Mouse (Mus musculus): ENCODE results near the gene Vtcn1. TPM values are rescaled to one million over a fixed set of nuclear protein-coding genes. Genes with fewer than 3 reads are reported as not detected.

The Vtcn1 gene
- polyA plus RNA-seq, 1 experiment, result not detected

DNA sequence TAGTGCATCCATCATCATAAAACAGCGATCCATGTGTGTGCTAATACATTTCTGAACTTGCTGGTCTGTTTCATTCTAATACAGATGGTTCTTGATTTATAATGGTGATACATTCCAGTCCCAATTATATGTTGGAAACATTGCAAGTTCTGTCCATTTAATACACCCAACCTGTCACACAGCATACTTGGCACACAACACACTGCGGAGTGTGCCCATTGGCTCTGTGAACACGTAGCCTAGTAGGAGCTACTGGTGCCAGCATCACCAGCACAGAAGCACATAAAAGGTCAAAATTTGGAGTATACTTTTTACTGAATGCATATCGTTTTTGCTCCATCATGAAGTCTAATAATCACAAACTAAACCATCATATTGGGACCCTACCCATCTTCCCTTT lies 51.8 kb downstream of the Vtcn1 start:
- H3K27me3 ChIP-seq (ENCODE audit: control insufficient read depth), result no peaks in the 10 kb centered on the region
- no peaks in the 10 kb centered on the region for H3K4me1 ChIP-seq (ENCODE audit: control insufficient read depth)
- no peak for TF ChIP-seq TAL1 (IDR thresholded peaks at IDR 0.05; ENCODE audit: low read length)
- TF ChIP-seq GATA1 (IDR thresholded peaks at IDR 0.05; ENCODE audit: low read length), result no peak
- H3K4me3 ChIP-seq (replicated peaks), result no peak overlapping the region
- H3K9me3 ChIP-seq (ENCODE audit: control insufficient read depth, low read length), result no peaks in the 10 kb centered on the region
- H3K36me3 ChIP-seq (ENCODE audit: control insufficient read depth), result no peaks in the 10 kb centered on the region

- Histone ChIP-seq H3K36me3 (ENCODE audit: control insufficient read depth) (no peaks in the 10 kb centered on the region), H3K4me3 (replicated peaks) (no peak overlapping the region), H3K27me3 (ENCODE audit: control insufficient read depth) (no peaks in the 10 kb centered on the region), H3K9me3 (ENCODE audit: control insufficient read depth, low read length) (no peaks in the 10 kb centered on the region), H3K4me1 (ENCODE audit: control insufficient read depth) (no peaks in the 10 kb centered on the region)
- TF ChIP-seq GATA1 (IDR thresholded peaks at IDR 0.05; ENCODE audit: low read length) (no peak), TAL1 (IDR thresholded peaks at IDR 0.05; ENCODE audit: low read length) (no peak)
Observed at GRCm38 (mm10) chr3:100881403-100881802, 56.1 kb downstream of the Vtcn1 start.

DNA sequence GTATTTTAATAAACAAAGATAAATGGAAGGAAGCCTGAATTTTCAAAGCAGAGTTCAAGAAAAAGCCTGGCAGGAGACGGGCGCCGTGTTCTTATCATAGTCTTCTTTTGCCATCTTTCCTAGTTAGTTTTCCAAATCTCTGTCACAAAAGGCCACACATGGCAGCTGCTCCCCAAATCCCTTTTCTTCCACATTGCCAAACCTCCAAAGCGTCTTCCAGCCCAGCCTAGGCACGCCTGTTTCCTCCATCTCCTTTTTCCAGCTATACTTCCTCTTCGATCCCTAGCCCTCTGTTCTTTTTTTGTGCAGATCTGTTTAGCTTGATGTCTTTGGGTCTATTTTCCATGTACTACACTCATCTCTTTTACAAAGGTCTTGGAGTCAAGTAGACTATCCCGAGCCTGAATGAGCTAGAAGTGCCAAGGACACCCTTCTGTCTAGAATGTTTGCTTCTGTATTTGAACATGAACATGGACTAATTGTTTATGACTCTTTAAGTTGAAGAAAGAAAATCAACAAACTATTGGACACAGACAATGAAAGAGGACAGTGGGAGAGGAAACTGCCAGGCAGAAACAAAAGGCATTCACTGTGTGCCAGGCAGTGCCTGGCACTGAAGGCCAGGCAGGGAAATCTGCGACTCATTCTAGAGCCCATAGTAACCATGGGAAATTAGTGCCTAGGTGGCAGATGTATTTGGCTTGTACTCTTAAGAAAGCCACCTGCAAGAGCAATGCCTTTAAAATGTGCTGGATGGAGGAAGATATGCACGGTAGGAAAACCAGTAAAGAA lies 56.8 kb downstream of the Vtcn1 start:
- no peaks in the 10 kb centered on the region for H3K27me3 ChIP-seq (ENCODE audit: control insufficient read depth)
- TF ChIP-seq TAL1 (IDR thresholded peaks at IDR 0.05; ENCODE audit: low read length) (no peak), GATA1 (IDR thresholded peaks at IDR 0.05; ENCODE audit: low read length) (no peak)
- H3K4me1 ChIP-seq (ENCODE audit: control insufficient read depth), result no peaks in the 10 kb centered on the region
- 0 out of 2 replicates have a peak, but pooled peaks cover 1% of the 10 kb centered on the region for H3K9me3 ChIP-seq (ENCODE audit: control insufficient read depth, low read length)
- H3K4me3 ChIP-seq (replicated peaks), result no peak overlapping the region
- no peaks in the 10 kb centered on the region for H3K36me3 ChIP-seq (ENCODE audit: control insufficient read depth)

DNA sequence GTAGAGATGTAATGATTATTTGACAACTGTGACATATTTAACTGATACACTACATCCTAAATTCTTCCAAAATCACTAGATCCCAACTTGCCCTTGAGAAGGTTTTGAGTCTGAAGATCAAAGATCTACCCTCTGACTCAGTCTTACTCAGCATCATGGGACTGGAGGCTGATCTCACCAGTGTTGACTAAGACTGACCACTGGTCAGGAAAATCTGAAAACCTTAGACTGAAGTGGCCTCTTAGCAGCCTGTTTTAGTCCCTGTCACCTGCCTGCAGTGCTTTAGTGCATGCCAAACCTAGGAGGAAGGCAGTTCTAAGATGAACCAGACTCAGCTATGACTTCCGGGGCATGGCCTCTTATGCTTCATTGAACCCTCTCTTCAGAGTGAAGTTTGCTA lies 64.0 kb downstream of the Vtcn1 start:
- Histone ChIP-seq H3K4me1 (ENCODE audit: control insufficient read depth) (no peaks in the 10 kb centered on the region), H3K36me3 (ENCODE audit: control insufficient read depth) (no peaks in the 10 kb centered on the region), H3K9me3 (ENCODE audit: control insufficient read depth, low read length) (0 out of 2 replicates have a peak, but pooled peaks cover 2% of the 10 kb centered on the region), H3K27me3 (ENCODE audit: control insufficient read depth) (no peaks in the 10 kb centered on the region), H3K4me3 (replicated peaks) (no peak overlapping the region)
- TF ChIP-seq TAL1 (IDR thresholded peaks at IDR 0.05; ENCODE audit: low read length) (no peak), GATA1 (IDR thresholded peaks at IDR 0.05; ENCODE audit: low read length) (no peak)

- Histone ChIP-seq H3K27me3 (ENCODE audit: control insufficient read depth) (no peaks in the 10 kb centered on the region), H3K4me1 (ENCODE audit: control insufficient read depth) (no peaks in the 10 kb centered on the region), H3K36me3 (ENCODE audit: control insufficient read depth) (no peaks in the 10 kb centered on the region), H3K9me3 (ENCODE audit: control insufficient read depth, low read length) (0 out of 2 replicates have a peak, but pooled peaks cover 2% of the 10 kb centered on the region), H3K4me3 (replicated peaks) (no peak overlapping the region)
- no peak for TF ChIP-seq TAL1 (IDR thresholded peaks at IDR 0.05; ENCODE audit: low read length)
- no peak for TF ChIP-seq GATA1 (IDR thresholded peaks at IDR 0.05; ENCODE audit: low read length)
Observed at GRCm38 (mm10) chr3:100890406-100890805, 65.1 kb downstream of the Vtcn1 start.

- Histone ChIP-seq H3K4me1 (ENCODE audit: control insufficient read depth) (no peaks in the 10 kb centered on the region), H3K27me3 (ENCODE audit: control insufficient read depth) (no peaks in the 10 kb centered on the region), H3K4me3 (replicated peaks) (no peak overlapping the region), H3K9me3 (ENCODE audit: control insufficient read depth, low read length) (no peaks in the 10 kb centered on the region), H3K36me3 (ENCODE audit: control insufficient read depth) (no peaks in the 10 kb centered on the region)
- TF ChIP-seq GATA1 (IDR thresholded peaks at IDR 0.05; ENCODE audit: low read length), result no peak
- TF ChIP-seq TAL1 (IDR thresholded peaks at IDR 0.05; ENCODE audit: low read length), result no peak
Observed at GRCm38 (mm10) chr3:100892383-100893335, 67.4 kb downstream of the Vtcn1 start.

GRCm38 (mm10) chr3:100895500-100895899 lies 70.2 kb downstream of the Vtcn1 start:
- no peak overlapping the region for H3K4me3 ChIP-seq (replicated peaks)
- no peaks in the 10 kb centered on the region for H3K4me1 ChIP-seq (ENCODE audit: control insufficient read depth)
- no peak for TF ChIP-seq GATA1 (IDR thresholded peaks at IDR 0.05; ENCODE audit: low read length)
- TF ChIP-seq TAL1 (IDR thresholded peaks at IDR 0.05; ENCODE audit: low read length), result no peak
- no peaks in the 10 kb centered on the region for H3K27me3 ChIP-seq (ENCODE audit: control insufficient read depth)
- no peaks in the 10 kb centered on the region for H3K9me3 ChIP-seq (ENCODE audit: control insufficient read depth, low read length)
- no peaks in the 10 kb centered on the region for H3K36me3 ChIP-seq (ENCODE audit: control insufficient read depth)

DNA sequence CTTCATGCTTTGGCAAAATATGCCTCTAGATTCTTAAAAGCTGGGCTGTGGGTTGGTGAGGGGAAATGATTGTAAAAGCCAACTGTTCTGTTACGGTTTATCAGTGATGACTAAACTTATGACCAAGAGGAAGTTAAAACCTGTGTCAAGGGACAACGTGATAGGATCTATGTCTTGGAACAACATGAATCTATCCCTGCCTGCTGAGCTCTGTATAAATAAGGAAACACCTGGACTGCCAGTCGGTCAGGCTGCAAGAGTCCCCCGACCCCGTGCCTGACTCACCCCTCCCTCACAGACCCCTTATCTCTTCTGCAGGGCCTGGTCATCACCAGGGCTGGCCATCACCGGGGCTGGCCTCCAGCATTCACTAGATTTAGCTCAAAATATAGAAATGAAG lies 80.9 kb downstream of the Vtcn1 start:
- H3K27me3 ChIP-seq (ENCODE audit: control insufficient read depth), result no peaks in the 10 kb centered on the region
- H3K4me1 ChIP-seq (ENCODE audit: control insufficient read depth), result no peaks in the 10 kb centered on the region
- TF ChIP-seq TAL1 (IDR thresholded peaks at IDR 0.05; ENCODE audit: low read length) (no peak), GATA1 (IDR thresholded peaks at IDR 0.05; ENCODE audit: low read length) (no peak)
- H3K36me3 ChIP-seq (ENCODE audit: control insufficient read depth), result no peaks in the 10 kb centered on the region
- H3K9me3 ChIP-seq (ENCODE audit: control insufficient read depth, low read length), result no peaks in the 10 kb centered on the region
- H3K4me3 ChIP-seq (replicated peaks), result no peak overlapping the region

DNA sequence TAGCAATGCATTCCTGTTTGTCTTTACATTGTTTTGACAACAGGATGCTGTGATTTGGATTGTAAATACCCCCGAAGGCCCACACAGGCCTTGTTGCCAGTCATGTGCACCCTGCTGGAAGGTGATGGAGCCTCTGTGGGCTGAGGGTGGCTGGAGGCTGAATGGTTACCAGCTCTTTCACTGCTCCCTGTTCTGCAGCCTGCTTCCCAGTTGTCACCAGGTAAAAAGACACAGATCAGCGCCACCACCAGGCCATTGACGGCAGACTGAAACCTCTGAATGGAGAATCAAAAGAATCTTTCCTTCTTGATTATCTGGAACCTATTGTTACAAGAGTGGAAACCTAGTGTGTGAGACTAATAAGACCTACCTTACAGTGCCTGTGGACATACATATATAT lies 81.7 kb downstream of the Vtcn1 start:
- no peaks in the 10 kb centered on the region for H3K4me1 ChIP-seq (ENCODE audit: control insufficient read depth)
- H3K27me3 ChIP-seq (ENCODE audit: control insufficient read depth), result no peaks in the 10 kb centered on the region
- TF ChIP-seq TAL1 (IDR thresholded peaks at IDR 0.05; ENCODE audit: low read length) (no peak), GATA1 (IDR thresholded peaks at IDR 0.05; ENCODE audit: low read length) (no peak)

More for the DNA sequence above, 81.7 kb downstream of the Vtcn1 start:
- Histone ChIP-seq H3K36me3 (ENCODE audit: control insufficient read depth) (no peaks in the 10 kb centered on the region), H3K4me3 (replicated peaks) (no peak overlapping the region), H3K9me3 (ENCODE audit: control insufficient read depth, low read length) (no peaks in the 10 kb centered on the region)

Measured in erythroblast, embryonic 14.5 days (primary cell).